ENCODE assay signal across 8 mouse cellular contexts in genomic region chr3:88042661-88043421, GRCm38 (mm10). TPM values are rescaled to one million over a fixed set of nuclear protein-coding genes. Genes with fewer than 3 reads are reported as not detected.
DNase-seq lines count a peak whose midpoint lies in the region; ATAC-seq lines count a peak whose summit lies in the region.

Gene Gpatch4, plus strand, starts transcription at chr3:88043108.

- H3K4me1 ChIP-seq in brown adipose tissue, adult 24 weeks (ENCODE audit: control insufficient read depth, insufficient read depth, insufficient read length, low read length) = no peaks in the 10 kb centered on the region
- peaks cover 10% of the 10 kb centered on the region for H3K4me1 ChIP-seq in heart, embryonic 13.5 days
- H3K4me1 ChIP-seq in liver, embryonic 12.5 days = peaks cover 17% of the 10 kb centered on the region
- 0 out of 2 replicates have a peak, but pooled peaks cover 3% of the 10 kb centered on the region for H3K4me1 ChIP-seq in stomach, embryonic 15.5 days

- WGBS in heart, embryonic 13.5 days = 8% methylated on average over 36 of the region's 36 CpGs
- WGBS in liver, embryonic 12.5 days (ENCODE audit: insufficient replicate concordance) = 6% methylated on average over 36 of the region's 36 CpGs
- WGBS in stomach, embryonic 15.5 days = 10% methylated on average over 36 of the region's 36 CpGs

- DNase-seq in fat pad, adult 2 months (ENCODE audit: extremely low read depth, low read depth, low spot score) = peak; percentile 62
- DNase-seq in kidney, postnatal 10 days = peak; percentile 92
- peak; percentile 80 to 86 for DNase-seq in natural killer cell, adult 2 months (ENCODE audit: low spot score in 2 of 2)

- peaks cover 5% of the 10 kb centered on the region; the same call in 1 of the 2 replicates for H3K36me3 ChIP-seq in heart, embryonic 13.5 days
- H3K36me3 ChIP-seq in liver, embryonic 12.5 days = peaks cover 27% of the 10 kb centered on the region; the same call in 1 of the 2 replicates
- no peaks in the 10 kb centered on the region for H3K36me3 ChIP-seq in stomach, embryonic 15.5 days

- H3K4me2 ChIP-seq in heart, embryonic 13.5 days = peak within 1 kb of the TSS; percentile 77
- H3K4me2 ChIP-seq in liver, embryonic 12.5 days = peak within 1 kb of the TSS; percentile 82
- peak within 1 kb of the TSS; percentile 62 for H3K4me2 ChIP-seq in stomach, embryonic 15.5 days

- peak within 1 kb of the TSS; percentile 84 for H3K9ac ChIP-seq in heart, embryonic 13.5 days
- peak within 1 kb of the TSS; percentile 73 for H3K9ac ChIP-seq in liver, embryonic 12.5 days
- peak within 1 kb of the TSS; percentile 47 for H3K9ac ChIP-seq in stomach, embryonic 15.5 days

- H3K4me3 ChIP-seq in brown adipose tissue, adult 24 weeks (ENCODE audit: insufficient read depth, low read depth, low read length) = peak within 1 kb of the TSS; percentile 81
- H3K4me3 ChIP-seq in heart, embryonic 13.5 days = peak within 1 kb of the TSS; percentile 85
- H3K4me3 ChIP-seq in liver, embryonic 12.5 days = peak within 1 kb of the TSS; percentile 75
- peak within 1 kb of the TSS; percentile 84 for H3K4me3 ChIP-seq in stomach, embryonic 15.5 days (replicated peaks)

- H3K9me3 ChIP-seq in heart, embryonic 13.5 days = no peaks in the 10 kb centered on the region
- no peaks in the 10 kb centered on the region for H3K9me3 ChIP-seq in liver, embryonic 12.5 days (replicated peaks)
- H3K9me3 ChIP-seq in stomach, embryonic 15.5 days = no peaks in the 10 kb centered on the region

- peak; percentile 99 for ATAC-seq in CD4-positive, CD25-positive, alpha-beta regulatory T cell, adult 4 months
- peak; percentile 54; the same call in 1 of the 2 replicates for ATAC-seq in heart, embryonic 13.5 days (ENCODE audit: extremely low read depth, insufficient number of reproducible peaks, low FRiP score, low TSS enrichment)
- peak; percentile 91 for ATAC-seq in liver, embryonic 12.5 days
- peak; percentile 89 for ATAC-seq in stomach, embryonic 15.5 days (ENCODE audit: insufficient read depth, low FRiP score, low read depth)

- H3K27ac ChIP-seq in brown adipose tissue, adult 24 weeks (replicated peaks; ENCODE audit: low read depth, low read length) = peak within 1 kb of the TSS; percentile 67
- H3K27ac ChIP-seq in heart, embryonic 13.5 days (replicated peaks) = peak within 1 kb of the TSS; percentile 50
- peak within 1 kb of the TSS; percentile 67 for H3K27ac ChIP-seq in liver, embryonic 12.5 days
- H3K27ac ChIP-seq in stomach, embryonic 15.5 days = 0 out of 2 replicates have a peak within 1 kb of the TSS, but pooled peaks have one; percentile 40

- H3K27me3 ChIP-seq in heart, embryonic 13.5 days (replicated peaks) = peaks cover 29% of the 10 kb centered on the region
- peaks cover 31% of the 10 kb centered on the region for H3K27me3 ChIP-seq in liver, embryonic 12.5 days (replicated peaks)
- no peaks in the 10 kb centered on the region; the same call in 1 of the 2 replicates for H3K27me3 ChIP-seq in stomach, embryonic 15.5 days (replicated peaks)

RNA-seq across cellular contexts. Expression of gene Gpatch4, which starts in this region (rescaled TPM):
- polyA plus RNA-seq in CD4-positive, CD25-positive, alpha-beta regulatory T cell, adult 4 months (2017; shearing (Covaris generic)) = 10 to 100 TPM; 33.8 to 36.0 TPM
- polyA plus RNA-seq in brown adipose tissue, adult 24 weeks (2012; ENCODE audit: insufficient read depth, insufficient read length, missing spikeins) = 11.0 and 13.9 TPM in 2 replicates
- 18.7 and 20.9 TPM in 2 replicates for polyA plus RNA-seq in heart, embryonic 13.5 days (2015; fragmentation: Nextera tagmentation; extraction: Ambion mirVana)
- 41.4 and 44.0 TPM in 2 replicates for polyA plus RNA-seq in liver, embryonic 12.5 days (2016; fragmentation: Nextera tagmentation; extraction: Ambion mirVana)
- 33.7 and 35.0 TPM in 2 replicates for polyA plus RNA-seq in stomach, embryonic 15.5 days (2015; fragmentation: Nextera tagmentation; extraction: Ambion mirVana)

Comparison
In these comparisons a context has a peak if more than half of its experiments do, and no peak if none do; other contexts are left out.
1. Peak in every context shown above with its lines: DNase-seq, ATAC-seq, H3K4me3 ChIP-seq and H3K27ac ChIP-seq.